Mouse (Mus musculus) urinary bladder, postnatal 10 days (tissue): ENCODE data around the gene Il23a.
"Not testable (repeated sequence)": the region's sequence is repeated elsewhere in the genome, so short reads cannot be mapped to it uniquely, and the experiment has no call there.

ENCODE experiments used
- DNase-seq: peaks from one replicate; pipeline ENCODE4 v3.0.0; 2022; ENCODE audit warnings: low spot score

Gene Il23a

GRCm38 (mm10) chr10:128263393-128264310 lies 34.9 kb downstream of the Il23a start:
- no peak for DNase-seq

GRCm38 (mm10) chr10:128262300-128262699 lies 36.3 kb downstream of the Il23a start:
- DNase-seq: no peak

- DNase-seq: not testable (repeated sequence)
Observed at GRCm38 (mm10) chr10:128260376-128260775, 38.2 kb downstream of the Il23a start.

- DNase-seq: no peak
Observed at GRCm38 (mm10) chr10:128259946-128260345, 38.6 kb downstream of the Il23a start.

GRCm38 (mm10) chr10:128258953-128259352 lies 39.6 kb downstream of the Il23a start:
- DNase-seq: no peak

GRCm38 (mm10) chr10:128256328-128256727 lies 42.2 kb downstream of the Il23a start:
- no peak for DNase-seq

- no peak for DNase-seq
Observed at GRCm38 (mm10) chr10:128255925-128256324, 42.6 kb downstream of the Il23a start.

GRCm38 (mm10) chr10:128253677-128254255 lies 44.8 kb downstream of the Il23a start, which contains the start of gene Apon:
Apon (plus strand) TSS chr10:128254096.
- no peak for DNase-seq

- no peak for DNase-seq
Observed at GRCm38 (mm10) chr10:128250565-128250964, 48.0 kb downstream of the Il23a start.

- no peak for DNase-seq
Observed at GRCm38 (mm10) chr10:128247020-128247732, 51.4 kb downstream of the Il23a start.
